Mouse (Mus musculus): ENCODE measurements around the gene Zkscan5.
A peak's percentile ranks its signal among the peaks of the same experiment; 100 is the strongest.

GRCm38 (mm10) chr5:145234636-145235035 is 30.3 kb downstream of the Zkscan5 start:
- TF ChIP-seq CTCF (IDR thresholded peaks at IDR 0.05; ENCODE audit: borderline replicate concordance, insufficient read depth, low read depth, low read length) (peak; percentile 54; the same call in 1 of the 2 replicates), POLR2A (IDR thresholded peaks at IDR 0.05; ENCODE audit: borderline replicate concordance, insufficient read depth, low read length) (no peak)

All from cerebellum, adult 2 months (tissue).